Mouse (Mus musculus) B cell, adult 2 months (primary cell): ENCODE measurements at regions not wholly inside any gene's neighbourhood (a gene's known extent, or its start where the extent isn't known, plus 50 kb on each side); places are given as distances from the start of the nearest gene placed in this dataset.

ENCODE experiments used
- DNase-seq, 2 experiments: peaks; one replicate each; pipeline ENCODE4 v3.0.0; 2022

- DNase-seq: no peak
These were observed 226.7 kb upstream of the F930015N05Rik start for GRCm38 (mm10) chr11:64663166-64663565.

- DNase-seq: no peak
These were observed 230.6 kb upstream of the F930015N05Rik start for GRCm38 (mm10) chr11:64667010-64667409.

GRCm38 (mm10) chr11:64667521-64667920, 231.1 kb upstream of the F930015N05Rik start:
- no peak for DNase-seq

- no peak for DNase-seq
These were observed 235.4 kb upstream of the F930015N05Rik start for GRCm38 (mm10) chr11:64671898-64672297.

GRCm38 (mm10) chr11:64673546-64673945, 237.1 kb upstream of the F930015N05Rik start:
- DNase-seq: no peak

- no peak for DNase-seq
These were observed 267.3 kb upstream of the F930015N05Rik start for GRCm38 (mm10) chr11:64703776-64704175.

- no peak for DNase-seq
These were observed 267.0 kb upstream of the Elac2 start for GRCm38 (mm10) chr11:64711801-64712200.

GRCm38 (mm10) chr11:64715182-64715581, 263.7 kb upstream of the Elac2 start:
- no peak for DNase-seq

GRCm38 (mm10) chr11:64718316-64719085, 260.3 kb upstream of the Elac2 start:
- peak; percentile 64 to 66 for DNase-seq

- DNase-seq: no peak
These were observed 252.6 kb upstream of the Elac2 start for GRCm38 (mm10) chr11:64726249-64726648.

- DNase-seq: no peak
These were observed 250.9 kb upstream of the Elac2 start for GRCm38 (mm10) chr11:64727841-64728421.

- no peak for DNase-seq
These were observed 239.9 kb upstream of the Elac2 start for GRCm38 (mm10) chr11:64738948-64739347.

GRCm38 (mm10) chr11:64743753-64744152, 235.1 kb upstream of the Elac2 start:
- no peak for DNase-seq

GRCm38 (mm10) chr11:64746146-64746545, 232.7 kb upstream of the Elac2 start:
- DNase-seq: no peak

- no peak for DNase-seq
These were observed 228.9 kb upstream of the Elac2 start for GRCm38 (mm10) chr11:64749976-64750375.

- no peak for DNase-seq
These were observed 226.5 kb upstream of the Elac2 start for GRCm38 (mm10) chr11:64752299-64752698.

- no peak for DNase-seq
These were observed 226.0 kb upstream of the Elac2 start for GRCm38 (mm10) chr11:64752816-64753215.

GRCm38 (mm10) chr11:64754076-64754475, 224.8 kb upstream of the Elac2 start:
- no peak for DNase-seq

- no peak for DNase-seq
These were observed 223.3 kb upstream of the Elac2 start for GRCm38 (mm10) chr11:64755563-64755962.

GRCm38 (mm10) chr11:64760626-64761025, 218.2 kb upstream of the Elac2 start:
- no peak for DNase-seq

- no peak for DNase-seq
These were observed 216.1 kb upstream of the Elac2 start for GRCm38 (mm10) chr11:64762755-64763154.

- no peak for DNase-seq
These were observed 214.8 kb upstream of the Elac2 start for GRCm38 (mm10) chr11:64764056-64764455.

- no peak for DNase-seq
These were observed 202.1 kb upstream of the Elac2 start for GRCm38 (mm10) chr11:64776691-64777090.

- no peak for DNase-seq
These were observed 178.4 kb upstream of the Elac2 start for GRCm38 (mm10) chr11:64800246-64801121.
